Mouse (Mus musculus) liver, adult 2 months (tissue): ENCODE data around the gene Gpkow.

Experiments
- CTCF ChIP-seq: fragments of 200-500 bp; IDR thresholded peaks from 2 replicates; pipeline ENCODE4 v1.5.1; 2011; ENCODE audit warnings: low read depth, low read length, control low read depth
- POLR2A ChIP-seq: fragments of 200-500 bp; IDR thresholded peaks from 2 replicates; pipeline ENCODE4 v1.6.1; 2011; ENCODE audit warnings: low read length, control low read depth; ENCODE audit not compliant: insufficient read depth; ENCODE audit errors: extremely low read depth

DNA sequence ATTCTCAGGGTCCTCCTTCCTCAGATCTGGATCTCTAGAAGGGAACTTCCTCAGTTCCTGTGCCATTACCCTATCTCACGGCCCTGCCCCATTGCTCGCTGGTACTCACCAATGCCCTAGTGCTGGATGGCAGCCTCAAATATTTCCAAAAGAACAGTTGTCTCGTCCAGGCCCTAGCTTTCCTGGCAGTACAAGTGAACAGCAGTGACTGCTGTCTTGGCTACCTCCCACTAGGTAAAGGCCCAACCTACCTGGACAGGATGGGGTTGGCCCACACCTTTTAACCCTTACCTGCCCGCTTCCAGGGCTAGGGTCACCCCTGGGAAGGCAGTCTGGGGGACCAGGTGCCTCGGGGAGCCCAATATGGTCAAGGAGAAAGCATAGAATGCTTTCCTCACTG, 44.2 kb downstream of the Gpkow start:
- TF ChIP-seq CTCF (no peak), POLR2A (no peak)
